Mouse (Mus musculus) thymus, adult 2 months (tissue): Measurements from ENCODE around the gene Dtd1. TPM values are rescaled to one million over a fixed set of nuclear protein-coding genes. Genes with fewer than 3 reads are reported as not detected.

Experiments
- DNase-seq: peaks from one replicate; pipeline ENCODE4 v3.0.0; 2021
- H3K27ac ChIP-seq: fragments of 200-500 bp; 2 replicates; pipeline ENCODE4 v1.5.1; 2012; ENCODE audit warnings: low read length, control low read depth; ENCODE audit not compliant: control insufficient read depth, insufficient read depth
- H3K27me3 ChIP-seq: fragments of 200-500 bp; 2 replicates; pipeline ENCODE4 v1.6.1; 2012; ENCODE audit warnings: mild to moderate bottlenecking, low read length, moderate library complexity, mixed read lengths; ENCODE audit not compliant: control insufficient read depth, insufficient read depth
- H3K36me3 ChIP-seq: fragments of 200-500 bp; 2 replicates; pipeline ENCODE4 v1.6.1; 2012; ENCODE audit warnings: mild to moderate bottlenecking, low read length, moderate library complexity; ENCODE audit not compliant: control insufficient read depth, insufficient read depth
- H3K4me1 ChIP-seq: fragments of 200-500 bp; replicated peaks from 2 replicates; pipeline ENCODE4 v1.6.1; 2012; ENCODE audit warnings: low read length; ENCODE audit not compliant: control insufficient read depth, insufficient read depth
- H3K4me3 ChIP-seq: fragments of 200-500 bp; 2 replicates; pipeline ENCODE4 v1.5.1; 2012; ENCODE audit warnings: mild to moderate bottlenecking, low read length, control low read depth, moderate library complexity; ENCODE audit not compliant: control insufficient read depth, insufficient read depth
- CTCF ChIP-seq: fragments of 200-500 bp; IDR thresholded peaks from 2 replicates; pipeline ENCODE4 v1.5.1; 2012; ENCODE audit warnings: mild to moderate bottlenecking, control low read depth, low read length, moderate library complexity, borderline replicate concordance; ENCODE audit not compliant: control insufficient read depth, poor library complexity, insufficient read depth; ENCODE audit errors: extremely low read depth
- POLR2A ChIP-seq: fragments of 200-500 bp; IDR thresholded peaks from 2 replicates; pipeline ENCODE4 v1.6.1; 2012; ENCODE audit warnings: mild to moderate bottlenecking, low read length, control low read depth, moderate library complexity; ENCODE audit not compliant: control insufficient read depth, poor library complexity, insufficient read depth; ENCODE audit errors: extremely low read depth
- WGBS: fragments of 180-500 bp; shearing (Covaris S2); methylation state at CpG from one replicate; pipeline ENCODE4 v1.1.7; 2018; 5-methylcytosine and 5-hydroxymethylcytosine counted together
- polyA plus RNA-seq: library from polyadenylated mRNA; depleted of rRNA; stranded (reverse); fragments of >200 nt; gene quantifications from 2 replicates; pipeline ENCODE4 v1.2.3, GENCODE M21; 2012

Dtd1 gene
- polyA plus RNA-seq, 1 experiment = 8.4 TPM

DNA sequence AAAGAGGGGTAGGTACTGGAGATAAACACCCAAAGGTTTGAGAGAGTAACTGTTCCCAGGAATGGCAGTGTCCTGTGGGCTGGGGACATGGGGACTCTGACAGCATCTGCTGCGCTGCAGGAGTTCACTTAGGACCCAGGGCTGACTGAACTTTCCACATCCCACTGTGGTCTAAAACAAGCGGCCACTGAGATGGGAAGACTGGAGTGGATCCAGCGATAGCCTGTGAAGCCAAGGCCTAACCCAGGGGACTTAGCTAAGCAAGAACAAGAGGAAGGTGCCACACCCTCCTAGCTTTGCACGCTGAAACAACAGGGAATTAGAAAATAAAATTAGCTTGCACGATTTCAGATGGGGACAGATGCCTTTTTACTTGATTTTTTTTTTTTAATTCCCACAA, 138.9 kb downstream of the Dtd1 start:
- Histone ChIP-seq H3K4me3 (no peak overlapping the region), H3K27ac (no peak overlapping the region), H3K27me3 (no peaks in the 10 kb centered on the region), H3K4me1 (no peaks in the 10 kb centered on the region; the same call in 1 of the 2 replicates), H3K36me3 (no peaks in the 10 kb centered on the region)
- TF ChIP-seq CTCF (no peak), POLR2A (no peak)
- DNase-seq = no peak
- WGBS = 87% methylated on average over 5 of the region's 5 CpGs

GRCm38 (mm10) chr2:144740577-144740997, 140.9 kb downstream of the Dtd1 start:
- Histone ChIP-seq H3K27me3 (no peaks in the 10 kb centered on the region), H3K27ac (no peak overlapping the region), H3K4me1 (no peaks in the 10 kb centered on the region; the same call in 1 of the 2 replicates), H3K36me3 (no peaks in the 10 kb centered on the region), H3K4me3 (no peak overlapping the region)
- DNase-seq = no peak
- WGBS = 91% methylated on average over 6 of the region's 6 CpGs
- TF ChIP-seq POLR2A (no peak), CTCF (no peak)

- Histone ChIP-seq H3K27me3 (no peaks in the 10 kb centered on the region), H3K4me3 (no peak overlapping the region), H3K27ac (no peak overlapping the region), H3K36me3 (no peaks in the 10 kb centered on the region), H3K4me1 (no peaks in the 10 kb centered on the region; the same call in 1 of the 2 replicates)
- no peak for DNase-seq
- 97% methylated on average over 10 of the region's 10 CpGs for WGBS
- TF ChIP-seq CTCF (no peak), POLR2A (no peak)
Measured at GRCm38 (mm10) chr2:144741973-144742372, 142.3 kb downstream of the Dtd1 start.

GRCm38 (mm10) chr2:144743316-144743715, 143.6 kb downstream of the Dtd1 start:
- H3K36me3 ChIP-seq = no peaks in the 10 kb centered on the region
- TF ChIP-seq POLR2A (no peak), CTCF (no peak)
- no peak overlapping the region for H3K4me3 ChIP-seq
- no peak overlapping the region for H3K27ac ChIP-seq
- no peaks in the 10 kb centered on the region for H3K27me3 ChIP-seq
- H3K4me1 ChIP-seq = no peaks in the 10 kb centered on the region; the same call in 1 of the 2 replicates
- DNase-seq = no peak
- WGBS = 92% methylated on average over 5 of the region's 5 CpGs

DNA sequence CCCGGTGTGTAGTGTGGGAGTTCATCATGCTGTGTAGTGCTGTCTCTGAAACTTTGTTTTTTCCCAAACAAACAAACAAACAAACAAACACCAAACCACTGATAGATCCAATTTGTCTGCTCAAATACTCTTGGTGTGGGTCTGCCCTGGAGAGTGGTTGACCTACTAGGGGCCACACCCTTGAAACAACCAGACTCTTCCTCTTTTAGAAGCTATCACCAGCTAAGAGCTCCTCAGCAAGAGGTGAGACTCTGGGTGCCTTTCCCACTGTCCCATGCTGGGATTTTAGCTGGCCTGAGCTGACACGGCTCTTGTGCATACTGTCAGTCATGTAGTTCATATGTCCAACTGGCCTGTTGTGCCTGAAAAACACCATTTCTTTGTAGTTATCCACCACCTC, 145.6 kb downstream of the Dtd1 start:
- no peak for TF ChIP-seq POLR2A
- no peak for TF ChIP-seq CTCF
- DNase-seq = no peak
- Histone ChIP-seq H3K27me3 (no peaks in the 10 kb centered on the region), H3K27ac (no peak overlapping the region), H3K4me3 (no peak overlapping the region), H3K4me1 (no peaks in the 10 kb centered on the region), H3K36me3 (no peaks in the 10 kb centered on the region)
- 99% methylated on average over 2 of the region's 2 CpGs for WGBS

DNA sequence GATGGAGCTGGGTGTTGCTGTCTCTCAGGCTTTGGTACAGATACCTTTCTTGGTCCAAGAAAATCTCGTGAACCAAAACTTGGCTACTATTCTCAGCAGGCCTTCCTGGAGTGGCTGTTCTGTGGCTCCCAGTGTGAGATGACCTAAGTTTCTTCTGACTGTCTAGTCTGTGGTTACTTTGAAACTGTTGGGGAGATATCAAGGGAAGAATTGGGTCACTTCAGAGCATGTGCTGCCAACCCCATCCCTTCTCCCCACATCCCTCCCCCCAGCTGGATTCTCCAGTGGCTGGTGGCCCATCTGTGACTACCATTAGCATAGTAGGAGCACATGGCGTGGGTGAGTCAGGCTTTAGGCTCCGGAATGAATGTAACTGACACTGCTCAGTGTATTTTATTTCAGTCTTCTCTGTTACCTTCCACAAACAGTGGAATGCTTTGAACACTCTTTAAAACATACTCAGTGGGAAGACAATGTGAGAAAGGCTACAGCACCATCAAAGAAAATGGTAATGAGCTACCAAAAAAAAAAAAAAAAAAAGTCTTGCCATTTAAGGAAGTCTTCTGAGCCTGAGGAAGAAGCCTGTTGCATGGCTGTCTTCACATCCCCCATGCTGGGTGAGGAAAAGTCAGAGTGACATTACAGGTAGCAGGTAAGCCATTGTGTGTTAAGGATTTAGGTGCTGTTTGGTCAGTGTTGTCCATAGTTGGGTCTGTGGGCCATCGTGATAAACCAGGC, 146.5 kb downstream of the Dtd1 start:
- Histone ChIP-seq H3K36me3 (no peaks in the 10 kb centered on the region), H3K27me3 (no peaks in the 10 kb centered on the region), H3K4me1 (no peaks in the 10 kb centered on the region), H3K4me3 (no peak overlapping the region), H3K27ac (no peak overlapping the region)
- WGBS = 89% methylated on average over 4 of the region's 4 CpGs
- no peak for DNase-seq
- no peak for TF ChIP-seq POLR2A

- no peaks in the 10 kb centered on the region for H3K4me1 ChIP-seq
- H3K36me3 ChIP-seq = no peaks in the 10 kb centered on the region
- DNase-seq = no peak
- no peak overlapping the region for H3K27ac ChIP-seq
- TF ChIP-seq POLR2A (no peak), CTCF (no peak)
- 5% methylated on average over 6 of the region's 6 CpGs for WGBS
- H3K27me3 ChIP-seq = no peaks in the 10 kb centered on the region
- H3K4me3 ChIP-seq = no peak overlapping the region
Measured at GRCm38 (mm10) chr2:144753604-144754003, 153.9 kb downstream of the Dtd1 start.
